Mouse (Mus musculus) ovary, adult 18-20 months (tissue): ENCODE data around the gene Dock4.
"Not testable (repeated sequence)": the region's sequence is repeated elsewhere in the genome, so short reads cannot be mapped to it uniquely, and the experiment has no call there.

Source experiments
- DNase-seq: peaks from one replicate; pipeline ENCODE4 v3.0.0; 2022; ENCODE audit warnings: low spot score, mixed read lengths

The Dock4 gene

GRCm38 (mm10) chr12:40825935-40826460, 380.2 kb downstream of the Dock4 start:
- no peak for DNase-seq

- DNase-seq: no peak
These were observed 380.7 kb downstream of the Dock4 start for GRCm38 (mm10) chr12:40826491-40826890.

- DNase-seq: no peak
These were observed 382.3 kb downstream of the Dock4 start for GRCm38 (mm10) chr12:40828025-40828424.

- no peak for DNase-seq
These were observed 383.5 kb downstream of the Dock4 start for GRCm38 (mm10) chr12:40829269-40829668.

- DNase-seq: no peak
These were observed 386.4 kb downstream of the Dock4 start for GRCm38 (mm10) chr12:40832157-40832556.

- DNase-seq: no peak
These were observed 391.2 kb downstream of the Dock4 start for GRCm38 (mm10) chr12:40836924-40837323.

- no peak for DNase-seq
These were observed 392.0 kb downstream of the Dock4 start for GRCm38 (mm10) chr12:40837597-40838337.

- no peak for DNase-seq
These were observed 392.6 kb downstream of the Dock4 start for GRCm38 (mm10) chr12:40838338-40838695.

GRCm38 (mm10) chr12:40838940-40839339, 393.2 kb downstream of the Dock4 start:
- DNase-seq: no peak

GRCm38 (mm10) chr12:40839817-40840216, 394.1 kb downstream of the Dock4 start:
- DNase-seq: no peak

- DNase-seq: no peak
These were observed 396.7 kb downstream of the Dock4 start for GRCm38 (mm10) chr12:40842251-40842988.

GRCm38 (mm10) chr12:40842991-40843390, 397.2 kb downstream of the Dock4 start:
- DNase-seq: no peak

- no peak for DNase-seq
These were observed 397.8 kb downstream of the Dock4 start for GRCm38 (mm10) chr12:40843474-40844080.

GRCm38 (mm10) chr12:40844324-40844723, 398.6 kb downstream of the Dock4 start:
- DNase-seq: no peak

- DNase-seq: no peak
These were observed 409.1 kb downstream of the Dock4 start for GRCm38 (mm10) chr12:40854705-40855367.

GRCm38 (mm10) chr12:40857466-40857865, 411.7 kb downstream of the Dock4 start:
- DNase-seq: no peak

GRCm38 (mm10) chr12:40858763-40859162, 413.0 kb downstream of the Dock4 start:
- DNase-seq: not testable (repeated sequence)

- no peak for DNase-seq
These were observed 424.6 kb downstream of the Dock4 start for GRCm38 (mm10) chr12:40870387-40870786.

- DNase-seq: no peak
These were observed 427.0 kb downstream of the Dock4 start for GRCm38 (mm10) chr12:40872716-40873115.

- DNase-seq: not testable (repeated sequence)
These were observed 427.5 kb downstream of the Dock4 start for GRCm38 (mm10) chr12:40873267-40873666.

- no peak for DNase-seq
These were observed 439.2 kb downstream of the Dock4 start for GRCm38 (mm10) chr12:40884976-40885375.

GRCm38 (mm10) chr12:40885377-40885776, 439.6 kb downstream of the Dock4 start:
- no peak for DNase-seq
